Mouse (Mus musculus) T-helper 17 cell (primary cell): ENCODE data around the gene Slc6a12.

ENCODE experiments used
- in situ Hi-C, 2 experiments: fragments of 300-600 bp; cut with MboI, MseI; formaldehyde crosslinking; loops; 1 replicate in 1 of 2; 2 replicates in 1 of 2; pipeline ENCODE4 v1.15.1; 2025; ENCODE audit warnings: high pct_unique_total_duplicates in 2 of 2

Gene Slc6a12

GRCm38 (mm10) chr6:121343026-121343770 is at the start of gene Slc6a12:
Gene Slc6a12, plus strand, starts transcription at chr6:121343076.
- in situ Hi-C loops, result no loop called here

- in situ Hi-C loops, result no loop called here
Measured at GRCm38 (mm10) chr6:121299317-121299716, 43.6 kb upstream of the Slc6a12 start.

- in situ Hi-C loops, result no loop called here
Measured at GRCm38 (mm10) chr6:121299954-121300353, 42.9 kb upstream of the Slc6a12 start, which contains the start of gene Slc6a13. Gene Slc6a13, plus strand, starts transcription at chr6:121300227.

- in situ Hi-C loops, result no loop called here
Measured at GRCm38 (mm10) chr6:121300504-121300903, 42.4 kb upstream of the Slc6a12 start.

- in situ Hi-C loops, result no loop called here
Measured at GRCm38 (mm10) chr6:121303466-121304220, 39.2 kb upstream of the Slc6a12 start.

GRCm38 (mm10) chr6:121304630-121305029 is 38.2 kb upstream of the Slc6a12 start:
- in situ Hi-C loops, result no loop called here

GRCm38 (mm10) chr6:121305571-121305970 is 37.3 kb upstream of the Slc6a12 start:
- in situ Hi-C loops, result no loop called here

- in situ Hi-C loops, result no loop called here
Measured at GRCm38 (mm10) chr6:121310984-121311383, 31.9 kb upstream of the Slc6a12 start.

- in situ Hi-C loops, result no loop called here
Measured at GRCm38 (mm10) chr6:121319099-121319498, 23.8 kb upstream of the Slc6a12 start.

- in situ Hi-C loops, result no loop called here
Measured at GRCm38 (mm10) chr6:121322381-121323110, 20.3 kb upstream of the Slc6a12 start.

GRCm38 (mm10) chr6:121325298-121325697 is 17.6 kb upstream of the Slc6a12 start:
- in situ Hi-C loops, result no loop called here

GRCm38 (mm10) chr6:121325740-121326139 is 17.1 kb upstream of the Slc6a12 start:
- in situ Hi-C loops, result no loop called here

- in situ Hi-C loops, result no loop called here
Measured at GRCm38 (mm10) chr6:121326486-121327069, 16.3 kb upstream of the Slc6a12 start.

GRCm38 (mm10) chr6:121328417-121328884 is 14.4 kb upstream of the Slc6a12 start:
- in situ Hi-C loops, result no loop called here

GRCm38 (mm10) chr6:121329848-121330508 is 12.9 kb upstream of the Slc6a12 start:
- in situ Hi-C loops, result loop anchor here in 1 of 2 experiments (10.0 kb wide), 1 partner anchor 335 kb away; no protein-coding TSS in a partner anchor

- in situ Hi-C loops, result loop anchor here in 1 of 2 experiments (10.0 kb wide), 1 partner anchor 341 kb away; no protein-coding TSS in a partner anchor
Measured at GRCm38 (mm10) chr6:121335841-121336240, 7.0 kb upstream of the Slc6a12 start.

GRCm38 (mm10) chr6:121336558-121336957 is 6.3 kb upstream of the Slc6a12 start:
- in situ Hi-C loops, result loop anchor here in 1 of 2 experiments (10.0 kb wide), 1 partner anchor 342 kb away; no protein-coding TSS in a partner anchor

GRCm38 (mm10) chr6:121337229-121337628 is 5.6 kb upstream of the Slc6a12 start:
- in situ Hi-C loops, result loop anchor here in 1 of 2 experiments (10.0 kb wide), 1 partner anchor 342 kb away; no protein-coding TSS in a partner anchor

GRCm38 (mm10) chr6:121337770-121338518 is 4.9 kb upstream of the Slc6a12 start:
- in situ Hi-C loops, result loop anchor here in 1 of 2 experiments (10.0 kb wide), 1 partner anchor 343 kb away; no protein-coding TSS in a partner anchor

- in situ Hi-C loops, result loop anchor here in 1 of 2 experiments (10.0 kb wide), 1 partner anchor 344 kb away; no protein-coding TSS in a partner anchor
Measured at GRCm38 (mm10) chr6:121338519-121338896, 4.4 kb upstream of the Slc6a12 start.
